Mouse (Mus musculus) hindlimb bud, embryonic 11.5 days (tissue): ENCODE data around the gene BC037034.

Experiments
- DNase-seq: peaks from one replicate; pipeline ENCODE4 v3.0.0-alpha.2; 2012; ENCODE audit warnings: low read depth, low spot score; ENCODE audit errors: extremely low spot score

The BC037034 gene

DNA sequence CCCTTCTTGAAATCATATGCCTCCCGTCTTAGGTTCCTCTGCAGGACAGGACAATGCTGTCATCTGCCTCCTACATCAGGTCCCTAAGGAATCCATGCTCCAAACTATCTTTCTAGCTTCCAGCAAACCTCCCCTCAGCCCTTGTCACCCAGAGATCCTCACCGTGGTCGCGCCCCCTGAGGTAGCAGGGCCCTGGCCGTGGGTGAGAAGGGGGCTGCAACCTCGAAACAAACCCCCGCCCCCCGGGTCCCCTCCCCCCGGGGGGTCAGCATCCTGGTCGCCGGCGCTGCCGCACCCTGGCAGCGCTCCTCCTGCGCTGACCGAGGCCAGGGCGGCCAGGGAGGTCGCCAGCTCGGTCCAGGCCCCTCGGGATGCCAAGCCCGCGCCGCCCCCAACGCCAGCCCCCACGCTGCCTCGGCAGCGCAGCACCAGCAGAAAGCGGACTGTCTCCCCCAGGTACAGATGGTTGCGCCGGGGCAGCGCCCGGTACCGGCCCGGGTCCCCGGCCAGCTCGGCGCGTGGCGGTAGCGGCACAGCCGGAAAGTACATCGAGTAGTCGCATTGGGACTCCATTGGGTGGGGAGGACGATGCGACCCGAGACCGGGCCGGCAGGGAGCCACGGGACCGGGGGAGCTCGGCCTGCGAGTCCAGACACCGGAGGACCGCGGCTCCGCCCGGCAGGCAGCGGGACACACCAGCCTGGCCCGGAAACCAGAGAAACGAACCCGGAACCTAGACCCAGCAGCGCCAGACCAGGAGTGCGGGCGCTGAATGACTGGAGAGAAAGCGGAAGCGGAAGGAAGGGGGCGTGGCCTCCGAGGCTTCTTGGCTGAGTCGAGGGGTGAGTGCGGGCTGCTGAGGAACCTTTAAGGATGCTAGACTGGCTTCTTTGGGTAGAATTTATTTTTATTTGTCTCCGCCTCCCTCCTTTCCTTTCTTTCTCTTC, at the start of gene BC037034:
BC037034 (minus strand) TSS at position 774 of the 947 bp plus-strand sequence.
- no peak for DNase-seq

DNA sequence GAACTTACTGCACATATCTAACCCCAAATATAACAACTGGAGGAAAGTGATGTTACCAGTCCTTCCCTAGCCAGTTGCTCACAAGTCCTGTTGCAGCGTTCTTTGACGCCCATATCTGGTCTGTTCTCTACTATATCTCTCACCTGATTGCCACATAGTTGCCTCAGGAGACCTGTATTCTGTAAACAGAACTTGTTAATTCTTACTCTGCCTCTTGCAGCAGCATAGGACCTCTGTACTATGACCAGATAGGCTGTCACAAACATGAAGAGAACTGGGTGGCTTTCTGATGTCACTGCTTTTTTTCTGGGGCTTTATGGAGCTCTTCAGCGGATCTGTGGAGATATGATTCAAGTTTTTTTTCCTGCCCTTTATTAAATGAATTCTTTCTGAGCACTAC, 49.0 kb upstream of the BC037034 start:
- DNase-seq: no peak

DNA sequence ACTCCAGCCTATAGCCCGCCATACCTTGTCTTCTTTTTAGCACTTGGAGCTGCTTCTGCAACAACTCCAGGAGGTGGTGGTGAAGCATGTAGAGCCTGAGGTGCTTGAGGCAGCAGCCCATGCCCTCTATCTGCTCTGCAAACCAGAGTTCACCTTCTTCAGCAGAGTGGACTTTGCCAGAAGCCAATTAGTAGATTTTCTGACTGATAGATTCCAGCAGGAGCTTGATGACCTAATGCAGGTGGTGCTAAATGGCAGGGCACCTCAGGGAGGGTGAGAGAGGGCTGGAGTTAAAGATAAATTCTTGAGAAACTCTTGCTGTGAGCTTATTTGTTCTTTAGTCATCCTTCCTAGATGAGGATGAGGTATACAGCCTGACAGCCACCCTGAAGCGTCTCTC, 35.8 kb upstream of the BC037034 start:
- no peak for DNase-seq

- DNase-seq: no peak
Measured at GRCm38 (mm10) chr5:138294158-138294557, 30.3 kb upstream of the BC037034 start.

DNA sequence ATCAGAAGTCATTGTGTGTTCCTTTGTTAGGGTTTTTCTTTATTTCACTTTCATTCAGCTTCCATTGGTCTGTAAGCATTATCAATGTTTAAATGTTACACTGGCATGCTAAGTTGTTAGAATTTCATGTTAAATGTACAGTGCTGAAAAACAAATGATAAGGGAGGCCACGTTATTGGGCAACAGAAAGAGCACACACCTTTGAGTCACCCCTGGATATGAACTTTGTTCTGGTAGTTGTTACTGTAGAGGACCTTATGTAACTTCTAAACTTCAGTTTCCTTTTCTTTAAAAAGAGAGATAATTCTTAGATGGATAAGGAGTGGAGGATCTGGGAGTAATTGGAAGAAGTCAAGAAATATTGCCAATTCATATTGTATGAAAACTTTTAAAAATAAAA, 27.8 kb upstream of the BC037034 start:
- DNase-seq: no peak

DNA sequence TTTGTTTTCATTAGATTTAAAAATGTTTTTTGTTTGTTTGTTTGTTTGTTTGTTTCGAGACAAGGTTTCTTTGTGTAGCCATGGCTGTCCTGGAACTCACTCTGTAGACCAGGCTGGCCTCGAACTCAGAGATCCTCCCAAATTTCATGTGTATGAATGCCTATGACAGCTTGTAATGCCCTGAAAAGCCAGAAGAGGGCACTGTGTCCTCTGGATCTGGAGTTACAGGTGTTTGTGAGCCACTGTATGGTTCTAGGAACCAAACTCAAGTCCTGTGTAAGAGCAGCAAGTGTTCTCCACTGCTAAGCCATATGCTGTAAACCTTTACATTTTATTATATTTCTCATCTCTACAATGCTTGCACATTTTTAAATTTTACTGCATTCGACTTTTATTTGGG, 24.0 kb upstream of the BC037034 start:
- no peak for DNase-seq

DNA sequence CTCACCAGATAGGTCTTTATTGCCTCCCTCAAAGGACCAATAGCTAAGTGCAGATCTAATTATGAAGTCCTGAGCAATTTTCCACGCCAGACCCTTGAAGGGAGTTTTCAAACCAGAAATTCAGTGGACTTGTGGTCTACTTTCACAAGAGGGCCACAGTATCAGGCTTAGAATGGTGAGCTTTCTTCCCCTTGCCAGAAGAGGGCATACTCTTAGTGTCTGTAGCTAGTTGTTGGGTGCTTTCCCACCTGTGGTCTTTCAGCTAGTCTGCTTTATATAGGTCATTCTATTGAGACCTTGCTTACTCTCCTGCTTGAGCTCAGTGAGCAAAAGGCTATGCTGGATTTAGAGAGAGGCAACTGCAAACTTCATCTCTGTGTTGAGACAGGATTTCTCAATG, 19.7 kb upstream of the BC037034 start:
- DNase-seq: no peak

DNA sequence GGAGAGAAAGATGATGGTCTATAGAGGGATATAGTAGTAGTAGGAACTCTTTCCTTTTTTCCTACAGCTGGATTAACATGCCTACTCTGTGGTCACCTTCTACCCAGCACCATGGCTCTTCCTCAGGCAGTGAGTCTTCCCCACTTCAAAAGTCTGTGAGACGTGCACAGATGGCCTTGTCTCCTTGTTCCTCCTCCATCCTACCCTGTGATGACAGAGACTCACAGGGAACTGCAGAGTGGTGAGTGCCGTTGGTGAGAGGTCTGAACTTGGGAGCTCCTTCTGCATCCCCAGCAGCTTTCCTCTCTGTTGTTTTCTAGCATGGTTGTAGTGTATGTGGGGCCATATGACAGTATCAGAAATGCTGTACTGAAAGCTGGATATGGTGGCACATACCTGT, 18.0 kb upstream of the BC037034 start:
- DNase-seq: no peak

DNA sequence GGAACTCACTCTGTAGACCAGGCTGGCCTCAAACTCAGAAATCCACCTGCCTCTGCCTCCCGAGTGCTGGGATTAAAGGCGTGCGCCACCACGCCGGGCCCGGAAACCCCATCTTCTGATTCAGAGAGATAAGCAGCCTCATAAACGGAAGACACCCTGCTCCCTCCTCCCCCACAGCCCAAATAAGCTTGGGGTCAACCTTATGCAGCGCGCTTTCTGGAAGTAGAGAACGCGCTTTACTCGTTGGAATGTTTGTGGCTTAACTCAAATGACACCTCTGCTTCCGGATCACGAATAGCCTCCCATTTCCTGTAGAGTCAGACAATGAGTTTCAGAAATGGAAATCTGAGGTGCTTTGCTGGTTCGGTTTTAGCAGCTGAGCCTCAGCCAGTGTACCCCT, 17.0 kb upstream of the BC037034 start:
- DNase-seq: no peak

GRCm38 (mm10) chr5:138280425-138280768, 16.6 kb upstream of the BC037034 start:
- no peak for DNase-seq

GRCm38 (mm10) chr5:138279585-138280424, 16.0 kb upstream of the BC037034 start, which contains the start of the genes Gm43720, Gpc2 and Stag3:
TSS of gene Gm43720 (minus strand) at chr5:138279958.
TSS of gene Gpc2 (minus strand) at chr5:138280005.
TSS of gene Stag3 (plus strand) at chr5:138280240.
- DNase-seq: peak; percentile 95

DNA sequence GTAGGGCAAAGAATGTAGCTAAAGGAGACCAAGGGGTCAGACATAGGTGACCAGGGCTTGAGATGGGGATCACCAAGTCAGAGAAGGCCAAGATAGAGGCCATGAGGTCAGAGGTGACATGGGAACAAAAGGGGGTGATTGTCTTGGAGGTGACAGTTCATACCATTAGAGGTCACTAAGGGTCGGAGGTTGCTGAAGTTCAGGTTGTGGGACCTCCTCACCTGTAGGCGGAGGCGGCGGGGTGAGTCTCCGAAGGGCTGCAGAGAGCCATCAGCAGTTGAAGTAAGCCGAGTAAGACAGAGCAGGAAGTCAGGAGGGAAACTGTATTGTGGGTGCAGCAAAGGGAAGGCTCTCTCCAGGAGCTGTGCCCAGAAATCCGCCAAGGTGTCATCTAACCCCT, 14.2 kb upstream of the BC037034 start:
- no peak for DNase-seq

DNA sequence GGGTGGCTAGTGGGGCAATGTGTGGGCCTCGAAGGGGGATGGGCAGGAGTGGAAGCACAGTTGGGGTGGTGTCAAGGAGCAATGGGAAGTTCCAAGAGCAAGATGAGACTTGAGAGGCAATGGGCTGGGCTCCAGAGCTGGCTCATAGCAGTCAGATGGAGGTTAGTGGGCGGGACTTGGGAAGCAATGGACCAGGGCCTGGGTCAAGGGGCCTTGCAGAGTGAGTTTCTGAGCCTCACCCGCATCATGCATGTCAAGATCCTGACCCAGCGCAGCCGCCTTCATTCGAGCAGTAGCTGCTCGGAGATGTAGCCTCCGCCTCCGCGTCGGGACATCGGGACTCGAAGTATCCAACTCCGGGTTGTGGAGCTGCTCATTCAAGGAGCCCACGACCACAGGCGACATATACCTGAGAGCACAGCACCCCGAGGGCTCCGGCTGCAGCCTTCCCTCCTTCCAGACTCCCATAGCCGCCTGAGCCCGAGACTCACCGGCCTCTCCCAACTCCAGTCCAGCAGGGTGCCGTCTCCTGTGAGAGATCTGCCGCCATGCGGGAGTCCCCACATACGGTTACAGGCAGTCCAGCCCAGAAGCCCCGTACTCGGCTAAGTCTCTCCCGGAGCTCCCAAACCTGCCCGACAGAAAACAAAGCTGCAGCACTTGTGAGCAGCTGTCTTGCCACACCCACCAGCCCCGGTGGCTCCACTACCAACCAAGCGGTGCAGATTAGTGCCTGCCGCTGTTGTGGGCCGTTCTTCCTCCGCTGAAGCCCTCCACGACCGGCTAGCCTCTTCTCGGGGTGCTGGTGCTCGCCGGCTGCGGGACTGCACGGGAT, 11.6 kb upstream of the BC037034 start:
- no peak for DNase-seq

DNA sequence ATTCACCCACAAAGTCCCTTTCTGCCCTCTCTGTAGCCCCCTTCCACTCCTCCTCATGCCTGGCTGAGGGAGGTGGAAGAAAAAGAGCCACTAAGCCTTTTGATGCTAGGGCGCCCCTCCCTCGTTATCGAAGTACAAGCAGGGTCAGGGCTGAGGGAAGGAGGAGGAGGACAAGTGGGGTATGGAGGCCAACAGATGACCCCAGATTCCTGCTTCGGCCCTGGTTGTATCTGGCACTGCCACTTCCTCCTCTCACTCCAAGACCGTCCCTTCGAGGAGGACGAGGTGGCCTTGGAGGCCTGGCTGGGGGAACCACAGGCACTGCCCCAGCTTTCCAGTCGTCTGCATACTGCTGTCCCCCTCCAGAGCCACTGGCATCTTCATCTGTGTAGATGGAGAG, 10.4 kb upstream of the BC037034 start:
- no peak for DNase-seq

- no peak for DNase-seq
Measured at GRCm38 (mm10) chr5:138272409-138272923, 8.6 kb upstream of the BC037034 start, which contains the start of gene Gal3st4. TSS of gene Gal3st4 (minus strand) at chr5:138272840.

GRCm38 (mm10) chr5:138271232-138271631, 7.4 kb upstream of the BC037034 start:
- no peak for DNase-seq

- DNase-seq: no peak
Measured at GRCm38 (mm10) chr5:138268980-138269379, 5.1 kb upstream of the BC037034 start.

- DNase-seq: no peak
Measured at GRCm38 (mm10) chr5:138267114-138267513, 3.3 kb upstream of the BC037034 start.

DNA sequence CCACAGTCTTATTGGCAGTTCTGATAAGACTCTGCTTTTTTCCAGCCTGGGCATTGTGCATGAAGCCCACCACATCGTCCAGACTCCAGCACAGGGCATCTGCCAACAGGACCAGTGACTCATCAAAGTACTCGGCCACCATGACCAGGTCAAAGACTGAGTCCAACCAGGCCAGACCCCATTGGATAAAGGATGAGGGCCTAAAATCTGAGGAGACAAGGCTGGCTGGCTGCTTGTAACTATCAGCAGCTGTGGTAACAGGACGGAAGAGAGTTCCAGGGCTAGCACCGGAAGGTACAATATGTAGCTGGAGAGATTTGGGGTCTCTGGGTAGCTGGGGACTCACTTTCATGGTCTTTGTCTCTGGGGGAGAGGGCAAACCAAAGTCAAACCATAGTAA, 1.9 kb upstream of the BC037034 start:
- DNase-seq: no peak

GRCm38 (mm10) chr5:138264207-138264578, 360 bp upstream of the BC037034 start:
- no peak for DNase-seq
